Mouse (Mus musculus) neural tube, embryonic 14.5 days (tissue): ENCODE results near the gene Ptf1a. TPM values are rescaled to one million over a fixed set of nuclear protein-coding genes. Genes with fewer than 3 reads are reported as not detected.

Experiments
- ATAC-seq: fragments of 200-750 bp; cut with Nextera tagmentation; 2 replicates; pipeline ENCODE4 v1.8.0; 2017; ENCODE audit warnings: low read depth, mild to moderate bottlenecking, moderate TSS enrichment, moderate library complexity
- H3K27ac ChIP-seq: fragments of 300-500 bp; sonication (generic); 2 replicates; pipeline ENCODE4 v1.5.1; 2014; ENCODE audit warnings: low read depth, mild to moderate bottlenecking, control low read depth, low read length, moderate library complexity, mixed read lengths
- H3K27me3 ChIP-seq: fragments of 300-500 bp; sonication (generic); 2 replicates; pipeline ENCODE4 v1.6.1; 2014; ENCODE audit warnings: low read length; ENCODE audit not compliant: control insufficient read depth, insufficient read depth
- H3K36me3 ChIP-seq: fragments of 300-500 bp; sonication (generic); 2 replicates; pipeline ENCODE4 v1.6.1; 2014; ENCODE audit warnings: low read length, mixed read lengths; ENCODE audit not compliant: control insufficient read depth, insufficient read depth
- H3K4me1 ChIP-seq: fragments of 300-500 bp; sonication (generic); 2 replicates; pipeline ENCODE4 v1.6.1; 2014; ENCODE audit warnings: low read length; ENCODE audit not compliant: control insufficient read depth, insufficient read depth
- H3K4me2 ChIP-seq: fragments of 300-500 bp; sonication (generic); 2 replicates; pipeline ENCODE4 v1.6.1; 2014; ENCODE audit warnings: mild to moderate bottlenecking, low read depth, low read length, control low read depth
- H3K4me3 ChIP-seq: fragments of 300-500 bp; sonication (generic); 2 replicates; pipeline ENCODE4 v1.5.1; 2014; ENCODE audit warnings: low read depth, low read length, control low read depth, mixed read lengths
- H3K9ac ChIP-seq: fragments of 300-500 bp; sonication (generic); replicated peaks from 2 replicates; pipeline ENCODE4 v1.6.1; 2014; ENCODE audit warnings: low read depth, mild to moderate bottlenecking, control low read depth, low read length, mixed read lengths
- H3K9me3 ChIP-seq: fragments of 300-500 bp; sonication (generic); 2 replicates; pipeline ENCODE4 v1.6.1; 2016; ENCODE audit warnings: low read length; ENCODE audit not compliant: control insufficient read depth
- WGBS: fragments of 180-500 bp; shearing (Covaris S2); extraction: QIAGEN DNeasy Blood & Tissue Kit; methylation state at CpG from one replicate; pipeline ENCODE4 v1.1.7; 2014; 5-methylcytosine and 5-hydroxymethylcytosine counted together
- polyA plus RNA-seq: library from polyadenylated mRNA; unstranded; fragments of >200 nt; fragmentation: Nextera tagmentation; extraction: Ambion mirVana; gene quantifications from 2 replicates; pipeline ENCODE4 v1.2.1, GENCODE M21; 2014

The Ptf1a gene
- 0.23 TPM in 1 of 2 replicates, not detected in the other for polyA plus RNA-seq

- peak; percentile 68 for ATAC-seq
- Histone ChIP-seq H3K4me3 (peak within 1 kb of the TSS; percentile 33), H3K36me3 (no peaks in the 10 kb centered on the region), H3K9ac (peak within 1 kb of the TSS; percentile 28; the same call in 1 of the 2 replicates), H3K4me1 (peaks cover 8% of the 10 kb centered on the region), H3K9me3 (no peaks in the 10 kb centered on the region), H3K4me2 (peak within 1 kb of the TSS; percentile 64), H3K27me3 (peaks cover 78% of the 10 kb centered on the region), H3K27ac (no peak within 1 kb of the TSS)
- 2% methylated on average over 44 of the region's 53 CpGs for WGBS
These were observed at the start of gene Ptf1a for GRCm38 (mm10) chr2:19444931-19445831. Ptf1a (plus strand) TSS chr2:19445663.

- 81% methylated on average over 5 of the region's 5 CpGs for whole genome bisulfite sequencing
- H3K4me3 ChIP-seq = no peak overlapping the region
- H3K9me3 ChIP-seq = no peaks in the 10 kb centered on the region
- no peak overlapping the region for H3K27ac ChIP-seq
- no peaks in the 10 kb centered on the region for H3K36me3 ChIP-seq
- H3K4me2 ChIP-seq = no peak overlapping the region
- H3K9ac ChIP-seq = no peak overlapping the region
- no peaks in the 10 kb centered on the region for H3K27me3 ChIP-seq
- no peaks in the 10 kb centered on the region for H3K4me1 ChIP-seq
- ATAC-seq = no peak
These were observed 40.1 kb upstream of the Ptf1a start for GRCm38 (mm10) chr2:19405409-19405808.

- WGBS = 77% methylated on average over 3 of the region's 3 CpGs
- Histone ChIP-seq H3K9me3 (no peaks in the 10 kb centered on the region), H3K9ac (no peak overlapping the region), H3K4me2 (no peak overlapping the region), H3K27ac (no peak overlapping the region), H3K4me1 (no peaks in the 10 kb centered on the region), H3K36me3 (no peaks in the 10 kb centered on the region), H3K4me3 (no peak overlapping the region), H3K27me3 (no peaks in the 10 kb centered on the region)
- no peak for ATAC-seq
These were observed 38.9 kb upstream of the Ptf1a start for GRCm38 (mm10) chr2:19406531-19406930.

GRCm38 (mm10) chr2:19414222-19414965, 31.1 kb upstream of the Ptf1a start:
- no peaks in the 10 kb centered on the region for H3K36me3 ChIP-seq
- H3K27ac ChIP-seq = no peak overlapping the region
- ATAC-seq = peak; percentile 66
- peak overlapping the region; percentile 24; the same call in 1 of the 2 replicates for H3K4me3 ChIP-seq
- 19% methylated on average over 19 of the region's 19 CpGs for WGBS
- H3K9me3 ChIP-seq = no peaks in the 10 kb centered on the region
- no peaks in the 10 kb centered on the region for H3K4me1 ChIP-seq
- peak overlapping the region; percentile 23 for H3K4me2 ChIP-seq
- H3K9ac ChIP-seq = no peak overlapping the region
- no peaks in the 10 kb centered on the region for H3K27me3 ChIP-seq

GRCm38 (mm10) chr2:19415063-19415521, 30.4 kb upstream of the Ptf1a start:
- 5% methylated on average over 6 of the region's 6 CpGs for WGBS
- peak overlapping the region; percentile 24; the same call in 1 of the 2 replicates for H3K4me3 ChIP-seq
- H3K9ac ChIP-seq = no peak overlapping the region
- no peaks in the 10 kb centered on the region for H3K27me3 ChIP-seq
- H3K36me3 ChIP-seq = no peaks in the 10 kb centered on the region
- H3K4me2 ChIP-seq = peak overlapping the region; percentile 23
- no peaks in the 10 kb centered on the region for H3K4me1 ChIP-seq
- H3K27ac ChIP-seq = no peak overlapping the region
- peak; percentile 77 for ATAC-seq
- no peaks in the 10 kb centered on the region for H3K9me3 ChIP-seq

GRCm38 (mm10) chr2:19416066-19416465, 29.4 kb upstream of the Ptf1a start:
- Histone ChIP-seq H3K36me3 (no peaks in the 10 kb centered on the region), H3K27ac (no peak overlapping the region), H3K4me2 (no peak overlapping the region), H3K9ac (no peak overlapping the region), H3K4me3 (no peak overlapping the region), H3K4me1 (no peaks in the 10 kb centered on the region), H3K27me3 (no peaks in the 10 kb centered on the region), H3K9me3 (no peaks in the 10 kb centered on the region)
- ATAC-seq = no peak
- 71% methylated on average over 6 of the region's 6 CpGs for WGBS

GRCm38 (mm10) chr2:19419686-19420345, 25.6 kb upstream of the Ptf1a start:
- Histone ChIP-seq H3K27ac (no peak overlapping the region), H3K4me1 (no peaks in the 10 kb centered on the region), H3K27me3 (peaks cover 4% of the 10 kb centered on the region; the same call in 1 of the 2 replicates), H3K4me2 (no peak overlapping the region), H3K36me3 (no peaks in the 10 kb centered on the region), H3K4me3 (no peak overlapping the region), H3K9me3 (no peaks in the 10 kb centered on the region), H3K9ac (no peak overlapping the region)
- 80% methylated on average over 1 of the region's 1 CpGs for WGBS
- peak; percentile 36; the same call in 1 of the 2 replicates for ATAC-seq

- Histone ChIP-seq H3K4me3 (no peak overlapping the region), H3K9ac (no peak overlapping the region), H3K27me3 (peaks cover 13% of the 10 kb centered on the region), H3K36me3 (no peaks in the 10 kb centered on the region), H3K9me3 (no peaks in the 10 kb centered on the region), H3K27ac (no peak overlapping the region), H3K4me2 (no peak overlapping the region), H3K4me1 (no peaks in the 10 kb centered on the region)
- ATAC-seq = no peak
These were observed 23.2 kb upstream of the Ptf1a start for GRCm38 (mm10) chr2:19422226-19422625.
